Mouse (Mus musculus): ENCODE data around the gene Kcnj3.

GRCm38 (mm10) chr2:55405307-55405706 lies 30.5 kb upstream of the Kcnj3 start:
- TF ChIP-seq POLR2AphosphoS2 (IDR thresholded peaks at IDR 0.05; ENCODE audit: insufficient read length, low read depth) (no peak), MYOD1 (IDR thresholded peaks at IDR 0.05; ENCODE audit: control insufficient read depth in 1 of 3, insufficient read length in 2 of 3, low read depth in 2 of 3) (no peak), POLR2A (IDR thresholded peaks at IDR 0.05; ENCODE audit: insufficient read length, low read depth) (no peak), MAX (IDR thresholded peaks at IDR 0.05; ENCODE audit: low read depth) (no peak)
